Mouse (Mus musculus) ES-E14 (cell line): ENCODE data around the gene Bcl2l14. TPM values are rescaled to one million over a fixed set of nuclear protein-coding genes. Genes with fewer than 3 reads are reported as not detected.

Experiments used
- DNase-seq: peaks from one replicate; pipeline ENCODE4 v3.0.0-alpha.2; 2013; ENCODE audit warnings: low read depth, low spot score
- H3K27ac ChIP-seq: 2 replicates; pipeline ENCODE4 v1.5.1; 2012; ENCODE audit warnings: low read depth, mild to moderate bottlenecking, low read length, moderate library complexity, mixed read lengths; ENCODE audit not compliant: poor library complexity, insufficient read depth, severe bottlenecking
- H3K36me3 ChIP-seq: 2 replicates; pipeline ENCODE4 v1.6.1; 2012; ENCODE audit warnings: mild to moderate bottlenecking, low read length, moderate library complexity, mixed read lengths; ENCODE audit not compliant: control insufficient read depth, poor library complexity, insufficient read depth, severe bottlenecking
- H3K4me1 ChIP-seq, 2 experiments: fragments of 150-350 bp in 1 of 2; sonication (generic) in 1 of 2; 2 replicates each; pipeline ENCODE4 v1.6.1; 2012; ENCODE audit warnings: low read length in 2 of 2, mild to moderate bottlenecking in 1 of 2, mixed read lengths in 1 of 2; ENCODE audit not compliant: control insufficient read depth in 2 of 2, insufficient read depth in 2 of 2, poor library complexity in 1 of 2
- H3K4me3 ChIP-seq, 2 experiments: fragments of 150-350 bp in 1 of 2; sonication (generic) in 1 of 2; 2 replicates each; pipeline ENCODE4 v1.5.1; 2012; ENCODE audit warnings: low read length in 2 of 2, low read depth in 1 of 2, mild to moderate bottlenecking in 1 of 2, mixed read lengths in 1 of 2; ENCODE audit not compliant: insufficient read depth in 1 of 2, poor library complexity in 1 of 2, severe bottlenecking in 1 of 2
- H3K9ac ChIP-seq: 2 replicates; pipeline ENCODE4 v1.6.1; 2012; ENCODE audit warnings: low read depth, mild to moderate bottlenecking, low read length, mixed read lengths; ENCODE audit not compliant: poor library complexity, insufficient read depth, severe bottlenecking
- H3K9me3 ChIP-seq: fragments of 150-350 bp; sonication (generic); 2 replicates; pipeline ENCODE4 v1.6.1; 2012; ENCODE audit warnings: low read depth, mild to moderate bottlenecking, low read length; ENCODE audit not compliant: control insufficient read depth, insufficient read depth
- CHD2 ChIP-seq: IDR thresholded peaks from 2 replicates; pipeline ENCODE4 v1.6.1; 2014; ENCODE audit warnings: mild to moderate bottlenecking, low read depth, low read length, inconsistent platforms
- HCFC1 ChIP-seq: IDR thresholded peaks from 2 replicates; pipeline ENCODE4 v1.6.1; 2012; ENCODE audit warnings: low read length, inconsistent platforms, borderline replicate concordance; ENCODE audit not compliant: insufficient read depth
- MAFK ChIP-seq: IDR thresholded peaks from 2 replicates; pipeline ENCODE4 v1.6.1; 2014; ENCODE audit warnings: mild to moderate bottlenecking, low read depth, low read length, inconsistent platforms; ENCODE audit not compliant: insufficient read depth
- ZC3H11A ChIP-seq: IDR thresholded peaks from 2 replicates; pipeline ENCODE4 v1.6.1; 2012; ENCODE audit warnings: low read depth, mild to moderate bottlenecking, inconsistent platforms, low read length, borderline replicate concordance
- ZNF384 ChIP-seq: IDR thresholded peaks from 2 replicates; pipeline ENCODE4 v1.6.1; 2012; ENCODE audit warnings: low read depth, low read length, inconsistent platforms
- in situ Hi-C, 2 experiments: fragments of 600-800 bp; cut with MboI; formaldehyde crosslinking; loops; one replicate each; pipeline ENCODE4 v1.15.1; 2025; ENCODE audit warnings: low sequenced_read_pairs in 2 of 2, inconsistent platforms in 1 of 2; ENCODE audit not compliant: unreplicated experiment in 2 of 2
- total RNA-seq: library from RNA; depleted of rRNA; stranded (reverse); fragments of 300-350 nt; gene quantifications from 2 replicates; pipeline ENCODE4 v1.2.3, GENCODE M21; 2012; rRNA removed

Bcl2l14 gene
- total RNA-seq, 1 experiment, result 1.6 TPM

GRCm38 (mm10) chr6:134469297-134469696 is 73.2 kb downstream of the Bcl2l14 start:
- H3K4me1 ChIP-seq, result no peaks in the 10 kb centered on the region
- DNase-seq, result no peak
- H3K4me3 ChIP-seq, result no peak overlapping the region
- no peak overlapping the region for H3K9ac ChIP-seq
- no peaks in the 10 kb centered on the region for H3K9me3 ChIP-seq
- TF ChIP-seq MAFK (no peak), CHD2 (no peak), ZNF384 (no peak), ZC3H11A (no peak), HCFC1 (no peak)
- in situ Hi-C loops, result no loop called here
- no peak overlapping the region for H3K27ac ChIP-seq
- H3K36me3 ChIP-seq, result peaks cover 2% of the 10 kb centered on the region

GRCm38 (mm10) chr6:134470857-134471256 is 74.7 kb downstream of the Bcl2l14 start:
- TF ChIP-seq ZNF384, result no peak
- no peak for TF ChIP-seq CHD2
- no peak for TF ChIP-seq ZC3H11A
- no peak for TF ChIP-seq MAFK
- TF ChIP-seq HCFC1, result no peak
- DNase-seq, result peak; percentile 22
- peak overlapping the region in 1 of 2 experiments; percentile 17; a peak in 1 of 4 replicates for H3K4me3 ChIP-seq
- peaks cover 2% of the 10 kb centered on the region for H3K36me3 ChIP-seq
- no peak overlapping the region for H3K9ac ChIP-seq
- no peaks in the 10 kb centered on the region for H3K4me1 ChIP-seq
- in situ Hi-C loops, result no loop called here
- no peak overlapping the region for H3K27ac ChIP-seq
- no peaks in the 10 kb centered on the region for H3K9me3 ChIP-seq

GRCm38 (mm10) chr6:134473143-134473561 is 77.0 kb downstream of the Bcl2l14 start:
- TF ChIP-seq ZC3H11A, result no peak
- no peak for TF ChIP-seq HCFC1
- TF ChIP-seq ZNF384, result no peak
- TF ChIP-seq MAFK, result no peak
- no peak for TF ChIP-seq CHD2
- in situ Hi-C loops, result no loop called here
- no peak for DNase-seq

GRCm38 (mm10) chr6:134479481-134479880 is 83.4 kb downstream of the Bcl2l14 start:
- no peak overlapping the region for H3K27ac ChIP-seq
- no peaks in the 10 kb centered on the region for H3K4me1 ChIP-seq
- in situ Hi-C loops, result no loop called here
- H3K9me3 ChIP-seq, result no peaks in the 10 kb centered on the region
- no peak for DNase-seq
- TF ChIP-seq ZNF384, result no peak
- no peak for TF ChIP-seq ZC3H11A
- H3K36me3 ChIP-seq, result peaks cover 8% of the 10 kb centered on the region
- no peak overlapping the region for H3K9ac ChIP-seq
- no peak overlapping the region for H3K4me3 ChIP-seq

More at GRCm38 (mm10) chr6:134473143-134473561, 77.0 kb downstream of the Bcl2l14 start:
- no peak overlapping the region for H3K4me3 ChIP-seq
- peaks cover 2% of the 10 kb centered on the region; the same call in 1 of the 2 replicates for H3K36me3 ChIP-seq
- no peak overlapping the region for H3K9ac ChIP-seq
- H3K9me3 ChIP-seq, result no peaks in the 10 kb centered on the region
- H3K27ac ChIP-seq, result no peak overlapping the region
- no peaks in the 10 kb centered on the region for H3K4me1 ChIP-seq

- Histone ChIP-seq H3K4me3 (no peak overlapping the region), H3K9me3 (no peaks in the 10 kb centered on the region), H3K36me3 (peaks cover 5% of the 10 kb centered on the region), H3K27ac (no peak overlapping the region), H3K4me1 (no peaks in the 10 kb centered on the region), H3K9ac (no peak overlapping the region)
- in situ Hi-C loops, result no loop called here
- DNase-seq, result no peak
- no peak for TF ChIP-seq MAFK
- no peak for TF ChIP-seq CHD2
- TF ChIP-seq ZC3H11A, result no peak
- TF ChIP-seq HCFC1, result no peak
- TF ChIP-seq ZNF384, result no peak
Measured at GRCm38 (mm10) chr6:134486318-134486717, 90.2 kb downstream of the Bcl2l14 start.

Other genes with a start within 250 kb of the Bcl2l14 start
- gene Lrp6, start 170.6 kb downstream of the Bcl2l14 start, total RNA-seq, result 46.8 and 72.9 TPM in 2 replicates
- 0.58 and 1.3 TPM in 2 replicates for gene Mansc1, start 236.2 kb downstream of the Bcl2l14 start, total RNA-seq
- gene Borcs5, start 243.2 kb downstream of the Bcl2l14 start, total RNA-seq, result 8.7 and 10.1 TPM in 2 replicates